ENCODE assay signal across 42 mouse cellular contexts in the genomic region with DNA sequence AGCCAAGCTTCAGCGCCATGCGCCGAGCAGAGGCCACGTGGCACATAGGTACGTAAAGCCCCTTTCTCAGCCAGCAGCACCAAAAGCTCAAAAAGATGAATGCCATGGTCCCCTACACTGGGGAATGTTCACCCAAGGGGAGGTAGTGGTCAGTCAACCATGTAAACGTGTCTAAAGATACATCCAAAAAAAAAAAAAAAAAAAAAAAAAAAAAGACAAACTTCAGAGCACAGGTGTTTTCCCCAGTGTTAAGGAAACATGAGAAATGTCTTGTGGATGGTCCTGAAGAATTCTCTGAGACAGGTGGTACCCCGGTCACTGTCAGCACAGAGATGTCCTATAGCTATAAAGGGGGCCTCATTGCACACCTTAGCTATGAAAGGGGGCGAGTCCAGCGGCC. TPM values are rescaled to one million over a fixed set of nuclear protein-coding genes. Genes with fewer than 3 reads are reported as not detected.
"Had no signal": no experiment of that assay in that cellular context is flagged by ENCODE, and none has a peak within 500 bp of the region (broad histone marks: within the 10 kb centered on the region; RNA-seq: fewer than 3 reads in every experiment).

No protein-coding gene starts in this region.

- H3K27me3 ChIP-seq: hindbrain, embryonic 12.5 days; hindbrain, embryonic 13.5 days; hindbrain, embryonic 15.5 days; intestine, embryonic 15.5 days had no signal

- H3K4me1 ChIP-seq: intestine, embryonic 15.5 days had no signal

- H3K36me3 ChIP-seq: heart, embryonic 10.5 days; heart, embryonic 12.5 days; heart, embryonic 13.5 days; heart, embryonic 15.5 days; intestine, embryonic 15.5 days; kidney, embryonic 15.5 days had no signal

- H3K9me3 ChIP-seq: heart, embryonic 10.5 days; heart, embryonic 12.5 days; heart, embryonic 13.5 days; heart, embryonic 15.5 days; hindbrain, embryonic 10.5 days; hindbrain, embryonic 12.5 days; hindbrain, embryonic 13.5 days; hindbrain, embryonic 15.5 days; intestine, embryonic 15.5 days; kidney, embryonic 15.5 days had no signal

- ATAC-seq: hindbrain, embryonic 16.5 days; hindbrain, postnatal 0 days; inflammation-experienced regulatory T-cells, adult 6 months; intestine, embryonic 15.5 days; intestine, embryonic 16.5 days; intestine, postnatal 0 days had no signal

- H3K27ac ChIP-seq: heart, embryonic 10.5 days; heart, embryonic 13.5 days; heart, embryonic 15.5 days; hindbrain, embryonic 10.5 days; hindbrain, embryonic 12.5 days; hindbrain, embryonic 13.5 days; hindbrain, embryonic 14.5 days; hindbrain, embryonic 15.5 days; hindbrain, postnatal 0 days; intestine, embryonic 15.5 days; kidney, embryonic 15.5 days; kidney, postnatal 0 days had no signal

- H3K4me2 ChIP-seq: heart, embryonic 11.5 days; heart, embryonic 12.5 days; heart, embryonic 13.5 days; heart, embryonic 15.5 days; hindbrain, embryonic 12.5 days; hindbrain, embryonic 13.5 days; hindbrain, embryonic 14.5 days; hindbrain, embryonic 15.5 days; intestine, embryonic 15.5 days; kidney, embryonic 15.5 days had no signal

- H3K4me3 ChIP-seq: heart, embryonic 10.5 days; heart, embryonic 12.5 days; heart, embryonic 13.5 days; heart, embryonic 15.5 days; hindbrain, embryonic 10.5 days; hindbrain, embryonic 12.5 days; hindbrain, embryonic 13.5 days; hindbrain, embryonic 15.5 days; intestine, embryonic 15.5 days; kidney, embryonic 15.5 days; layer of hippocampus, adult 2 months had no signal

- H3K9ac ChIP-seq: heart, embryonic 12.5 days; heart, embryonic 13.5 days; heart, embryonic 15.5 days; hindbrain, embryonic 12.5 days; hindbrain, embryonic 13.5 days; hindbrain, embryonic 14.5 days; hindbrain, embryonic 15.5 days; intestine, embryonic 15.5 days; kidney, embryonic 15.5 days had no signal

- DNase-seq: heart, postnatal 10 days; heart, postnatal 14 days; heart, postnatal 36 days; heart, postnatal 4 days; kidney, adult 11 months; kidney, adult 18-20 months; kidney, adult 2 months; kidney, adult 8-10 months; kidney, adult 9 months; kidney, postnatal 10 days; kidney, postnatal 14 days; kidney, postnatal 25 days; kidney, postnatal 36 days; kidney, postnatal 4 days; layer of hippocampus, postnatal 36 days had no signal

RNA-seq across cellular contexts. Expression of a gene that starts 4.6 kb away (rescaled TPM):
- total RNA-seq: heart, postnatal 14 days; heart, postnatal 25 days; heart, postnatal 36 days; hematopoietic stem cell, adult 5-6 weeks had no signal
- polyA plus RNA-seq: inflammation-experienced regulatory T-cells, adult 6 months had no signal

RNA-seq across cellular contexts. Expression of a gene that starts 15.2 kb away (rescaled TPM):
- polyA plus RNA-seq: inflammation-experienced regulatory T-cells, adult 6 months had no signal

RNA-seq across cellular contexts. Expression of a gene that starts 19.2 kb away (rescaled TPM):
- total RNA-seq: heart, postnatal 10 days; heart, postnatal 14 days; heart, postnatal 36 days; heart, postnatal 4 days; hematopoietic stem cell, adult 5-6 weeks had no signal
- polyA plus RNA-seq: heart, embryonic 10.5 days; heart, embryonic 11.5 days; heart, embryonic 12.5 days; heart, embryonic 13.5 days; heart, embryonic 14.5 days; heart, embryonic 15.5 days; heart, postnatal 0 days; hindbrain, embryonic 10.5 days; hindbrain, embryonic 12.5 days; intestine, embryonic 14.5 days; intestine, embryonic 15.5 days; intestine, embryonic 16.5 days; intestine, postnatal 0 days; kidney, adult 2 months; kidney, embryonic 14.5 days; kidney, embryonic 15.5 days; kidney, embryonic 16.5 days; kidney, postnatal 0 days; large intestine, adult 2 months had no signal
